Mouse (Mus musculus): ENCODE data around the gene Gm2001. TPM values are rescaled to one million over a fixed set of nuclear protein-coding genes. Genes with fewer than 3 reads are reported as not detected.
"Not testable (repeated sequence)": the region's sequence is repeated elsewhere in the genome, so short reads cannot be mapped to it uniquely, and the experiment has no call there.

The Gm2001 gene
- polyA plus RNA-seq (2012; rRNA removed), result not detected in 2 replicates

GRCm38 (mm10) chr12:87842239-87842638, at the start of gene Gm2001:
Gene Gm2001, minus strand, starts transcription at chr12:87842339.
- H3K4me3 ChIP-seq (replicated peaks; ENCODE audit: extremely low read depth, low read depth, low read length); H3K4me1 ChIP-seq (ENCODE audit: control insufficient read depth, insufficient read depth, low read length); DNase-seq: not testable (repeated sequence)
- WGBS, result 77% methylated on average over 2 of the region's 2 CpGs

GRCm38 (mm10) chr12:87873772-87874171, 31.6 kb upstream of the Gm2001 start, which contains the start of gene Gm2016:
Gene Gm2016, plus strand, starts transcription at chr12:87874072.
- 81% methylated on average over 5 of the region's 5 CpGs for WGBS
- H3K4me1 ChIP-seq (ENCODE audit: control insufficient read depth, insufficient read depth, low read length); DNase-seq; H3K4me3 ChIP-seq (replicated peaks; ENCODE audit: extremely low read depth, low read depth, low read length): not testable (repeated sequence)

- not testable (repeated sequence) for H3K4me3 ChIP-seq (replicated peaks; ENCODE audit: extremely low read depth, low read depth, low read length); H3K4me1 ChIP-seq (ENCODE audit: control insufficient read depth, insufficient read depth, low read length); DNase-seq
- WGBS, result 69% methylated on average over 2 of the region's 2 CpGs
Observed at GRCm38 (mm10) chr12:87864048-87864447, 21.9 kb upstream of the Gm2001 start.

GRCm38 (mm10) chr12:87863638-87864037, 21.5 kb upstream of the Gm2001 start:
- H3K4me3 ChIP-seq (replicated peaks; ENCODE audit: extremely low read depth, low read depth, low read length); DNase-seq; H3K4me1 ChIP-seq (ENCODE audit: control insufficient read depth, insufficient read depth, low read length): not testable (repeated sequence)
- WGBS, result 91% methylated on average over 9 of the region's 11 CpGs

- not testable (repeated sequence) for H3K4me1 ChIP-seq (ENCODE audit: control insufficient read depth, insufficient read depth, low read length); DNase-seq; H3K4me3 ChIP-seq (replicated peaks; ENCODE audit: extremely low read depth, low read depth, low read length)
- 82% methylated on average over 23 of the region's 23 CpGs for WGBS
Observed at GRCm38 (mm10) chr12:87861740-87862692, 19.9 kb upstream of the Gm2001 start.

- not testable (repeated sequence) for DNase-seq; H3K4me3 ChIP-seq (replicated peaks; ENCODE audit: extremely low read depth, low read depth, low read length); H3K4me1 ChIP-seq (ENCODE audit: control insufficient read depth, insufficient read depth, low read length)
- 74% methylated on average over 1 of the region's 1 CpGs for WGBS
Observed at GRCm38 (mm10) chr12:87856067-87856466, 13.9 kb upstream of the Gm2001 start.

- WGBS, result no CpG with 5 or more reads among the region's 2 CpGs
- not testable (repeated sequence) for H3K4me1 ChIP-seq (ENCODE audit: control insufficient read depth, insufficient read depth, low read length); H3K4me3 ChIP-seq (replicated peaks; ENCODE audit: extremely low read depth, low read depth, low read length); DNase-seq
Observed at GRCm38 (mm10) chr12:87850657-87851056, 8.5 kb upstream of the Gm2001 start.

GRCm38 (mm10) chr12:87816277-87816676, 25.9 kb downstream of the Gm2001 start, which contains the start of gene BB287469:
Gene BB287469, plus strand, starts transcription at chr12:87816577.
- not testable (repeated sequence) for H3K4me3 ChIP-seq (replicated peaks; ENCODE audit: extremely low read depth, low read depth, low read length); DNase-seq; H3K4me1 ChIP-seq (ENCODE audit: control insufficient read depth, insufficient read depth, low read length)
- WGBS, result 79% methylated on average over 6 of the region's 6 CpGs

- H3K4me1 ChIP-seq (ENCODE audit: control insufficient read depth, insufficient read depth, low read length); H3K4me3 ChIP-seq (replicated peaks; ENCODE audit: extremely low read depth, low read depth, low read length); DNase-seq: not testable (repeated sequence)
- WGBS, result 85% methylated on average over 5 of the region's 5 CpGs
Observed at GRCm38 (mm10) chr12:87797971-87798370, 44.2 kb downstream of the Gm2001 start.

GRCm38 (mm10) chr12:87795212-87795611, 46.9 kb downstream of the Gm2001 start, which contains the start of gene Gm21936:
Gene Gm21936, plus strand, starts transcription at chr12:87795512.
- DNase-seq; H3K4me3 ChIP-seq (replicated peaks; ENCODE audit: extremely low read depth, low read depth, low read length); H3K4me1 ChIP-seq (ENCODE audit: control insufficient read depth, insufficient read depth, low read length): not testable (repeated sequence)
- WGBS, result 83% methylated on average over 1 of the region's 1 CpGs

Other genes with a start within 250 kb of the Gm2001 start
- not detected in 2 replicates for gene Oog1, start 239.7 kb downstream of the Gm2001 start, polyA plus RNA-seq (2012; rRNA removed)
- gene Gm4027, start 223.5 kb downstream of the Gm2001 start, polyA plus RNA-seq (2012; rRNA removed), result not detected in 2 replicates
- gene Gm16381, start 197.7 kb downstream of the Gm2001 start, polyA plus RNA-seq (2012; rRNA removed), result not detected in 2 replicates
- not detected in 2 replicates for gene Gm21319, start 66.6 kb downstream of the Gm2001 start, polyA plus RNA-seq (2012; rRNA removed)
- not detected in 2 replicates for gene Gm21936, start 46.8 kb downstream of the Gm2001 start, polyA plus RNA-seq (2012; rRNA removed)
- not detected in 2 replicates for gene BB287469, start 25.8 kb downstream of the Gm2001 start, polyA plus RNA-seq (2012; rRNA removed)
- gene Gm2016, start 31.7 kb upstream of the Gm2001 start, polyA plus RNA-seq (2012; rRNA removed), result not detected in 2 replicates
- not detected in 2 replicates for gene Gm2022, start 53.0 kb upstream of the Gm2001 start, polyA plus RNA-seq (2012; rRNA removed)
- gene Gm2035, start 77.5 kb upstream of the Gm2001 start, polyA plus RNA-seq (2012; rRNA removed), result not detected in 2 replicates
- gene Gm2042, start 111.7 kb upstream of the Gm2001 start, polyA plus RNA-seq (2012; rRNA removed), result not detected in 2 replicates
- not detected in 2 replicates for gene Gm2075, start 169.5 kb upstream of the Gm2001 start, polyA plus RNA-seq (2012; rRNA removed)
- not detected in 2 replicates for gene Gm6803, start 176.4 kb upstream of the Gm2001 start, polyA plus RNA-seq (2012; rRNA removed)
- gene Gm2056, start 184.7 kb upstream of the Gm2001 start, polyA plus RNA-seq (2012; rRNA removed), result not detected in 2 replicates
- not detected in 2 replicates for gene Gm16368, start 241.4 kb upstream of the Gm2001 start, polyA plus RNA-seq (2012; rRNA removed)

Measured in lung, adult 2 months (tissue).